Mouse (Mus musculus): ENCODE measurements around the gene Atf7ip. TPM values are rescaled to one million over a fixed set of nuclear protein-coding genes. Genes with fewer than 3 reads are reported as not detected.

Gene Atf7ip
- polyA plus RNA-seq, 1 experiment from 2014 or later = 41.2 TPM

DNA sequence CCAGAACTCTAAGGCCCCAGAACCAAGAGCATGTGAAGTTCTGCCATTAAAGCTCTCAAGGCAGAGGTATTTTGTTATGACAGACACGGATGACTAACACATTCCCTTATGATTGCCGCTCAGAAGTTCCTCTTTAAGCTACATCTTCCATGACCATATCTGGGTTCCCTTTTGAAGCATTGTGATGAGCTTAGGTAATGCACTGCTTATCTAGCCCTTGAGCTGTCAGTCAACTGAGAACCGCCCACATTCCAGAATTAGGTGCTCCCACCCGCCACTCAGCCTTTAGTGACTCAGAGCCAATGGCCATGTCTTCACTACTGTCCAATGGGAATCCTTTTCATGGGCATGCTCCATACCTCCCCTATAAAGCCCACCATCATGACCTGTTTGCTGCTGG lies 13.7 kb upstream of the Atf7ip start:
- Histone ChIP-seq H3K27me3 (ENCODE audit: control insufficient read depth, insufficient read depth, low read depth, low read length) (no peaks in the 10 kb centered on the region), H3K4me3 (ENCODE audit: low read length) (no peak overlapping the region), H3K27ac (ENCODE audit: low read length) (no peak overlapping the region), H3K9ac (ENCODE audit: low read length) (no peak overlapping the region), H3K9me3 (ENCODE audit: control insufficient read depth, low read length) (peaks cover 3% of the 10 kb centered on the region; the same call in 1 of the 2 replicates), H3K4me1 (replicated peaks; ENCODE audit: control insufficient read depth, insufficient read depth, low read length) (peaks cover 4% of the 10 kb centered on the region; the same call in 1 of the 2 replicates), H3K36me3 (ENCODE audit: control insufficient read depth, insufficient read depth, low read length) (no peaks in the 10 kb centered on the region), H3K4me2 (ENCODE audit: low read depth, low read length) (no peak overlapping the region)
- ATAC-seq (ENCODE audit: low read depth) = 0 out of 2 replicates have a peak, but pooled peaks have one; percentile 27
- WGBS = 80% methylated on average over 4 of the region's 4 CpGs

DNA sequence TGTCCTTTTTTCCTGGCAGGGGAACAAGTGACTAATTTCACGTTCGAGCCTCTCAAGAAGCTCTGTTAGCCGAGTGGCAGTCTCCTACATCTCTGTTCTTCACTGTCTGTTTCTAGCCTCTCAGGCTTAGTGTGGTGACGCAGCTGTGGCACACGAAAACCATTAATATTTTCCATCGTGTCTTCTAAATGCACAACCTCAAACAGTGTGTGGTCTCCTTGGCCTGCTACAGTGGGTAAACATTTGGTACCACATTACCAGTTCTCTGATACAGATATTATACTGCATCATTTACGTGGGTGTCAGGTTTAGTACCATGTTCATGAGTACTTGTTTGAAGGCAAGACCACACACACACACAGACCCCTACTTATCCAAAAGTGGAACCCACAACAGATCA lies 12.5 kb upstream of the Atf7ip start:
- no peak overlapping the region for H3K4me2 ChIP-seq (ENCODE audit: low read depth, low read length)
- peaks cover 4% of the 10 kb centered on the region for H3K4me1 ChIP-seq (replicated peaks; ENCODE audit: control insufficient read depth, insufficient read depth, low read length)
- no peaks in the 10 kb centered on the region for H3K9me3 ChIP-seq (ENCODE audit: control insufficient read depth, low read length)
- no peak overlapping the region for H3K9ac ChIP-seq (ENCODE audit: low read length)
- no peaks in the 10 kb centered on the region for H3K36me3 ChIP-seq (ENCODE audit: control insufficient read depth, insufficient read depth, low read length)
- no peak for ATAC-seq (ENCODE audit: low read depth)
- no peak overlapping the region for H3K4me3 ChIP-seq (ENCODE audit: low read length)
- no peak overlapping the region for H3K27ac ChIP-seq (ENCODE audit: low read length)
- H3K27me3 ChIP-seq (ENCODE audit: control insufficient read depth, insufficient read depth, low read depth, low read length) = no peaks in the 10 kb centered on the region
- WGBS = 85% methylated on average over 7 of the region's 7 CpGs

DNA sequence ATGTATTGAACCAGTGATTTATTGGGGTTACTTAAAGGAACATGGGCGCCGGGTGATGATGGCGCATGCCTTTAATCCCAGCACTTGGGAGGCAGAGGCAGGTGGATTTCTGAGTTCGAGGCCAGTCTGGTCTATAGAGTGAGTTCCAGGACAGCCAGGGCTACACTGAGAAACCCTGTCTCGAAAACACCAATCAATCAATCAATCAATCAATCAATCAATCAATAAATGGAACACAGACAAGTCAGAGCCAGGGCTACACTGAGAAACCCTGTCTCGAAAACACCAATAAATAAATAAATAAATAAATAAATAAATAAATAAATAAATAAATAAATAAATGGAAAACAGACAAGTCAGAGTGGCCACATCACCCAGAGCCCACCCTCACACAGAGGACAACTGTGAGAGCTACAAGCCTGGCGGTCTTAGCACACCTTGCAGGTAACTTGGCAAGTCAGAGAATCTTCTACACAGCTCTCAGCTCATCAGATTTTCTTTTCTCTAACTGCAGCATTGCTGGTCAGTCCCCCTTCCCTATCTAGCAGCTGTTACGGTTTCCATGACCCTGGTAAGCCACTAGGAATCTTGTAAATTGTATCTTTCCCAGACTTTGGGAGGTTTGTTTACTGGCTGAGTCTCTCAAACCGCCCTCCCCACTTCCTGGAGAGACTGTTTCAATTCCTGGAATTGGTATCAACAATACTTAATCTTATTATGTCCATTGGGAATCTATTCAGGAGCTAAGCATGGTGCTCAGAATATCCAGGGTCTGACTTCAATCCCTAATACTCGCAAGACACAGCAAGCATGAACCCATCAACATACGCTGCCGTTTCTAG lies 11.8 kb upstream of the Atf7ip start:
- no peak for ATAC-seq (ENCODE audit: low read depth)
- no peak overlapping the region for H3K4me3 ChIP-seq (ENCODE audit: low read length)
- WGBS = 81% methylated on average over 12 of the region's 12 CpGs
- 0 out of 2 replicates have a peak overlapping the region, but pooled peaks have one; percentile 19 for H3K27ac ChIP-seq (ENCODE audit: low read length)
- H3K4me2 ChIP-seq (ENCODE audit: low read depth, low read length) = no peak overlapping the region
- H3K9me3 ChIP-seq (ENCODE audit: control insufficient read depth, low read length) = no peaks in the 10 kb centered on the region
- no peak overlapping the region for H3K9ac ChIP-seq (ENCODE audit: low read length)
- H3K4me1 ChIP-seq (replicated peaks; ENCODE audit: control insufficient read depth, insufficient read depth, low read length) = peaks cover 4% of the 10 kb centered on the region
- H3K36me3 ChIP-seq (ENCODE audit: control insufficient read depth, insufficient read depth, low read length) = no peaks in the 10 kb centered on the region
- H3K27me3 ChIP-seq (ENCODE audit: control insufficient read depth, insufficient read depth, low read depth, low read length) = no peaks in the 10 kb centered on the region

DNA sequence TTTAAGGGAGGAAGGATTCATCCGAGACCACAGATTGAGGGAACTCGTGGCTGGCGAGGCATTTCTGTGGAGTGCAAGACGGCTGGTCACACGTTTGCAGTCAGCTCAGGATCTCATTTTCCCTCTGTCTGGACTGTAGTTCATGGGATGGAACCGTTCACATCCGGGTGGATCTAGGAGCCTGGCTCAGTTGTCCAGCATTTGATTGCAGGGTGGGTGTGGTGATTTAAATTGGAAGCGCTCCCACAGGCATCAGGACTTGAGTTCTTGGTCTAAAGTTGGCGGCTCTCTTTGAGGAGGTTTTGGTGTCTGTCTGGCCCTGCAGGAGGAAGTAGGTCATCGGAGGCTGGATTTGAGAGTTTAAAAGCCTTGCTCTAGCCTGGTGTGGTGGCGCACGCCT lies 10.9 kb upstream of the Atf7ip start:
- Histone ChIP-seq H3K27ac (ENCODE audit: low read length) (no peak overlapping the region), H3K27me3 (ENCODE audit: control insufficient read depth, insufficient read depth, low read depth, low read length) (no peaks in the 10 kb centered on the region), H3K9me3 (ENCODE audit: control insufficient read depth, low read length) (no peaks in the 10 kb centered on the region), H3K4me1 (replicated peaks; ENCODE audit: control insufficient read depth, insufficient read depth, low read length) (peaks cover 4% of the 10 kb centered on the region), H3K36me3 (ENCODE audit: control insufficient read depth, insufficient read depth, low read length) (no peaks in the 10 kb centered on the region), H3K4me3 (ENCODE audit: low read length) (no peak overlapping the region), H3K4me2 (ENCODE audit: low read depth, low read length) (no peak overlapping the region), H3K9ac (ENCODE audit: low read length) (no peak overlapping the region)
- ATAC-seq (ENCODE audit: low read depth) = no peak
- 92% methylated on average over 12 of the region's 12 CpGs for WGBS

DNA sequence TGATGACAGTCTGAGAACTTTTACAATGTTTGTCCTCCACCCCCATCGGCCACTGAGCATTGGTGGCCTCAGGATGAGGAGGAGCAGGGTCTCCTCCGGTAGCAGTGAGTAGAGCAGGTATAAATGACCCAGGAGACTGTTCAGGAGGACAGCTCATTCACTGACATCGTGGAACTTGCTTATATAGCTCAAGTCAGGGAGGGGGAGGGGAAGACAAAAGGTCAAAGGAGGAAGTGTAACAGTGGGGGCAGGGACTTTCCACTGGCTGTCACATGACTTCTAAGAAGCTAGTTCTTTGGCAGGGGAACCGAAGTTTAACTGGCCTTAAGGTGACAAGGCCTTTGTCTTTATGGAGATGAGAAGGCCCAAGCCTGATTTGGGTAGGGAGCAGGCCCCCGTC lies 8.2 kb upstream of the Atf7ip start:
- no peak overlapping the region for H3K4me3 ChIP-seq (ENCODE audit: low read length)
- H3K9ac ChIP-seq (ENCODE audit: low read length) = no peak overlapping the region
- no peaks in the 10 kb centered on the region for H3K9me3 ChIP-seq (ENCODE audit: control insufficient read depth, low read length)
- no peak overlapping the region for H3K27ac ChIP-seq (ENCODE audit: low read length)
- no peak for ATAC-seq (ENCODE audit: low read depth)
- no peaks in the 10 kb centered on the region for H3K27me3 ChIP-seq (ENCODE audit: control insufficient read depth, insufficient read depth, low read depth, low read length)
- no peaks in the 10 kb centered on the region; the same call in 1 of the 2 replicates for H3K4me1 ChIP-seq (replicated peaks; ENCODE audit: control insufficient read depth, insufficient read depth, low read length)
- no peaks in the 10 kb centered on the region for H3K36me3 ChIP-seq (ENCODE audit: control insufficient read depth, insufficient read depth, low read length)
- 67% methylated on average over 5 of the region's 5 CpGs for WGBS
- H3K4me2 ChIP-seq (ENCODE audit: low read depth, low read length) = no peak overlapping the region

DNA sequence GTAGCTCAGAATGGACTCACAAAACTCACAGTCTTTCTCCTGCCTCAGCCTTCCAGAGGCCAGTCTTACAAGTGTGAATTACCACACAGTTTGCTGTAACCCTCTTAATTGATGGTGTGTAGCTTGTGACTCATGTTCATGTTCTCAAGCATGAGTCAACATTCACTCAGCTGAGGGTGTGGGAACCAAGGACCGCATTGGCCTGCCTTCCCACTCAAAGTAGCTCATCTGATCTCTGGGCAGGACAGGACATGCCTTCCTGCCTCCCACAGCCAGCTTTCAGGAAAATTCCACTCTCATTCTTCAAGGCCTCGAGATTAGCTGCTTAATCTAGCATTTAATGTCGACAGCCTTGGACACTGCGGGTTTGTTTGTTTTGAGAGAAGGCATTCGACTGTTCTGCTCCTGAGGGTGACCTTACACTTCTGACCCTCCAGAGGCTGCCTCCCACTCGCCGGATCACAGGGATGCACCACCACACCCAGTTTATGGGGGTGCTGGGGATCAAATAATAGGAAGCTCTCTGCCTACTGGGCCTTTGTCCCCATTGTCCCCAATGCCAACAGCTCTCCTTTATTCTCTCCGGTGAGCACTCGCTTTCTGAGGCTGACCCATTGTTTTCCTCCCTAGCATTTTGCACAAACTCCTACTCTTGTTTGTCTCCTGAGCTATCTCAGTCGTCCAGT lies 6.5 kb upstream of the Atf7ip start:
- Histone ChIP-seq H3K4me2 (ENCODE audit: low read depth, low read length) (no peak overlapping the region), H3K36me3 (ENCODE audit: control insufficient read depth, insufficient read depth, low read length) (no peaks in the 10 kb centered on the region), H3K27me3 (ENCODE audit: control insufficient read depth, insufficient read depth, low read depth, low read length) (no peaks in the 10 kb centered on the region), H3K9ac (ENCODE audit: low read length) (no peak overlapping the region), H3K9me3 (ENCODE audit: control insufficient read depth, low read length) (no peaks in the 10 kb centered on the region), H3K27ac (ENCODE audit: low read length) (no peak overlapping the region), H3K4me1 (replicated peaks; ENCODE audit: control insufficient read depth, insufficient read depth, low read length) (no peaks in the 10 kb centered on the region; the same call in 1 of the 2 replicates), H3K4me3 (ENCODE audit: low read length) (no peak overlapping the region)
- 49% methylated on average over 10 of the region's 10 CpGs for WGBS
- ATAC-seq (ENCODE audit: low read depth) = peak; percentile 7; the same call in 1 of the 2 replicates

DNA sequence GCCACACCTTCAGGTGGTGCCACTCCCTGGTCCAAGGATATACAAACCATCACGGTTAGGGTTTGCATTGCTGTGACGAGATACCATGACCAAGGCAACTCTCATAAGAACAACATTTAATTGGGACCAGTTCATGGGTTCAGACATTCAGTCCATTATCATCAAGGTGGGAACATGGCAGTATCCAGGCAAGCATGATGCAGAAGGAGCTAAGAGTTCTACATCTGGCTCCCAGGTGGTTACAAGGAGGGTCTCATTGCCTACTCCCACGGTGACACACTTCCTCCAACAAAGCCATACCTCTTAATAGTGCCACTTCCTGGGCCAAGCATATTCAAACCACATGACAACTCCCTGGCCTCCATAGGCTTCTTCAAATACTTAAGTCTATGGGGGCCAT lies 2.7 kb downstream of the Atf7ip start:
- no peak overlapping the region for H3K4me2 ChIP-seq (ENCODE audit: low read depth, low read length)
- no peak overlapping the region for H3K9ac ChIP-seq (ENCODE audit: low read length)
- H3K4me3 ChIP-seq (ENCODE audit: low read length) = no peak overlapping the region
- H3K36me3 ChIP-seq (ENCODE audit: control insufficient read depth, insufficient read depth, low read length) = no peaks in the 10 kb centered on the region
- ATAC-seq (ENCODE audit: low read depth) = no peak
- H3K27me3 ChIP-seq (ENCODE audit: control insufficient read depth, insufficient read depth, low read depth, low read length) = no peaks in the 10 kb centered on the region
- no peaks in the 10 kb centered on the region for H3K9me3 ChIP-seq (ENCODE audit: control insufficient read depth, low read length)
- H3K4me1 ChIP-seq (replicated peaks; ENCODE audit: control insufficient read depth, insufficient read depth, low read length) = no peaks in the 10 kb centered on the region
- whole genome bisulfite sequencing = 94% methylated on average over 3 of the region's 3 CpGs
- no peak overlapping the region for H3K27ac ChIP-seq (ENCODE audit: low read length)

DNA sequence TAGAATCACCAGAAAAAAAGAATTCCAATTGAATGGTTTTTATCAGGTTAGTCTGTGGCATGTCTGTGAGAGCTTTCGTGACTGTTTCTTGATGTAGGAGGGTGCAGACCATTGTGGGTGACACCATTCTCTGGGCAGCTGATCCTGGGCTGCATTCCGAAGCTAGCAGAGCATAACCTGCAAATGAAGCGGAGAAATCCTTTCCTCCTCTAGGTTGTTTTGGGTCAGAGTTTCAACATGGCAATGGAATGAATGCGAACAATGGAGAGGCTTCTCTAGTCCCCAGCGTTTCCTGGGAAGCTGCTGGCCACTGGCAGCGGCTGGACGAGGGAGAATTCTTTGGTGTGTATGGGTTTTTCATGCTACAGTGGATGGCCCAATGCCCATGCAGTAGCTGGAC lies 5.0 kb downstream of the Atf7ip start:
- WGBS = 67% methylated on average over 7 of the region's 7 CpGs
- no peak overlapping the region for H3K4me2 ChIP-seq (ENCODE audit: low read depth, low read length)
- no peak overlapping the region for H3K9ac ChIP-seq (ENCODE audit: low read length)
- H3K36me3 ChIP-seq (ENCODE audit: control insufficient read depth, insufficient read depth, low read length) = no peaks in the 10 kb centered on the region
- no peaks in the 10 kb centered on the region for H3K4me1 ChIP-seq (replicated peaks; ENCODE audit: control insufficient read depth, insufficient read depth, low read length)
- ATAC-seq (ENCODE audit: low read depth) = no peak
- peaks cover 3% of the 10 kb centered on the region; the same call in 1 of the 2 replicates for H3K9me3 ChIP-seq (ENCODE audit: control insufficient read depth, low read length)
- no peaks in the 10 kb centered on the region for H3K27me3 ChIP-seq (ENCODE audit: control insufficient read depth, insufficient read depth, low read depth, low read length)
- H3K4me3 ChIP-seq (ENCODE audit: low read length) = no peak overlapping the region
- H3K27ac ChIP-seq (ENCODE audit: low read length) = no peak overlapping the region

DNA sequence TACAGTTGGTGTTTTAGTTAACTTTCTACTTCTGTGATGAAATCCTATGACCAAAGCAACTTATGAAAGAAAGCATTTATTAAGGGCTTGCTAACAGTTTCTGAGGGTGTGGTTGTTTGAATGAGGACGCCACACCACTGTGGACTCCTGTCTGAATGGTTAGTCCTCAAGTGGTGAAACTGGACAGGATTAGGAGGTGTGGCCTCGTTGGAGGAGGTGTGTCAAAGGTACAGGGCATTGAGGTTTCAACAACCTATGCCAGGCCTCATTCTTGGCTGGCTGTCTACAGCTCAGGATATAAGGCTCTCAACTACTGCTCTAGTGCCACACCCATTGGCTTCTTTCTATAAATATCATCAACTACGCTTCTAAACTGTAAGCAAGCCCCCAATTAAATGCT lies 6.4 kb downstream of the Atf7ip start:
- Histone ChIP-seq H3K27me3 (ENCODE audit: control insufficient read depth, insufficient read depth, low read depth, low read length) (no peaks in the 10 kb centered on the region), H3K4me1 (replicated peaks; ENCODE audit: control insufficient read depth, insufficient read depth, low read length) (no peaks in the 10 kb centered on the region), H3K27ac (ENCODE audit: low read length) (no peak overlapping the region), H3K9me3 (ENCODE audit: control insufficient read depth, low read length) (peaks cover 3% of the 10 kb centered on the region; the same call in 1 of the 2 replicates), H3K36me3 (ENCODE audit: control insufficient read depth, insufficient read depth, low read length) (no peaks in the 10 kb centered on the region), H3K9ac (ENCODE audit: low read length) (no peak overlapping the region), H3K4me3 (ENCODE audit: low read length) (no peak overlapping the region), H3K4me2 (ENCODE audit: low read depth, low read length) (no peak overlapping the region)
- WGBS = 63% methylated on average over 3 of the region's 3 CpGs
- 0 out of 2 replicates have a peak, but pooled peaks have one; percentile 17 for ATAC-seq (ENCODE audit: low read depth)

All from lung, embryonic 16.5 days (tissue).